Mouse (Mus musculus) ZHBTc4 (cell line): ENCODE measurements around the gene Plagl2.

Source experiments
- DNase-seq: peaks from one replicate; pipeline ENCODE4 v3.0.0-alpha.2; 2011; ENCODE audit warnings: low read depth, low spot score

Gene Plagl2

DNA sequence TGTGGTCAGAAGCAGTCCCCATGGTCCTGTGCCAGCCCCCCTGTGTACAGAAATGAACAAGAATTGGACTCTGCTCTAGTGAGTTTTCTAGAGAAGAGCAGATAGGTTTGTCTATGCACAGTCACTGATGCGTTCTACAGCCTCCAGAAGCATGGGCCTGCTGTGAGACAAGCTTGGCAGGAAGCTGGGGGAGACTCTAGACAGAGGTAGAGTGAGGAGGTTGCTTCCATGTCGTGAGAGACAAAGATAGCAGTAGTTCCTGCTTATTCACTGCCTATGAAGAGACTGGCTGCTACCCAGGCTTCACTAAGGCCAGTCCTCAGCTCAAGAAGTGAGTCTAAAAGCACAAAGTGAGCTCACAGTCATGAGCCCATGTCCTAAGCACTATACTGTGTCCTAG lies 50.0 kb downstream of the Plagl2 start:
- DNase-seq: no peak

DNA sequence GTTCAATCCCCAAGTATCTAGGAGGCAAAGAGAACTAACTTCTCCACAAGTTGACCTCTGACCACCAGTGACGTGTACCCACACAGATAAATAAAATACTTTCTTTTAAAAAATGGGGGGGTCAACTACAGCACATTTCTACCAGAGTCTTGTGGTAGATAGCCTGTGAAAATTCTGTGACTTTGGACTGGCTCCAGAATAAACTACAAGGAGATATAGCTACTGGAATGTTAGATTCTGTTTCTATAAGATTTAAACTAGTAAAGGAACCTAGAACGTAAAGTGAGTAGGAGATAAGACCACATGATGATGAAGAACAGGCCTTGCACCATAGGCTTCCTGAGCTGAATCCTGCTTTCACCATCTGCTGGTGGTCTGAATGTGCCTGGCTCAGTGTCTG lies 53.4 kb downstream of the Plagl2 start:
- no peak for DNase-seq

DNA sequence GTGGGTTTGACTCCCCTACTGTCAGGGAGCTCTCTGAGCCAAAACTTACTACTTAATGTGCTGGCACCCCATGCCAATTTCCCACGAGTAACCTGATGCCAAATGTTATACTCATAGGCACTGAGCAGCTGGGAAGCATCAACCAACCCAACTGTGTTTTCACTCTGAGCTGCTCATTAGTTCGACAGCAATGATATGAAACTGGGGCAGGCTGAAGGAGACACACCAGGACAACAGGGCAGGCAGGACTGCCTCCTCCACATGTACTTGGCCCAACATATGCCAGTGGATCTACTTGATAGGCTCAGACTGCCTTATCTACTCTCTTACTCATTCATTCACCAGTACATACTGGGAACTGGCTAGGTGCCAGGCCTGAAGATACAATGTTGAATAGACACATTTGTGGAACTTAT lies 55.0 kb downstream of the Plagl2 start:
- DNase-seq: no peak

DNA sequence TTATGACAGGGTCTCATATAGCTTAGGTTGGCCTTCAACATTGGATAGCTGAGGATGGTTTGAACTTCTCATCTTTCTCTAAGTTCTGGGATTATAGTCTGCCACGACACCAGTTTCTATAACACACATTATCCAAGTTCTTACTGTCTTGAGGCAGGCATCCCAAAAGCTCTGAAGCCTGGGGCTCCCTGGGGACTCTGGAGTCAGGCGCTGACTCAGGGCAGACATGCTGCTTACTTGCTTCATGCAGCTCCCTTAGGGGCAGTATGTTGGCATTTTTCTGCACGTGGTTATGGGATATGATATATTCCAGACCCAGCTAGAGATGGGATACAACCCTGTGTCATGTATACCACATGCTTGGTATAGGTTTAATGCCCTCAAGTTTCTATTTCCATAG lies 61.3 kb downstream of the Plagl2 start:
- DNase-seq: no peak

DNA sequence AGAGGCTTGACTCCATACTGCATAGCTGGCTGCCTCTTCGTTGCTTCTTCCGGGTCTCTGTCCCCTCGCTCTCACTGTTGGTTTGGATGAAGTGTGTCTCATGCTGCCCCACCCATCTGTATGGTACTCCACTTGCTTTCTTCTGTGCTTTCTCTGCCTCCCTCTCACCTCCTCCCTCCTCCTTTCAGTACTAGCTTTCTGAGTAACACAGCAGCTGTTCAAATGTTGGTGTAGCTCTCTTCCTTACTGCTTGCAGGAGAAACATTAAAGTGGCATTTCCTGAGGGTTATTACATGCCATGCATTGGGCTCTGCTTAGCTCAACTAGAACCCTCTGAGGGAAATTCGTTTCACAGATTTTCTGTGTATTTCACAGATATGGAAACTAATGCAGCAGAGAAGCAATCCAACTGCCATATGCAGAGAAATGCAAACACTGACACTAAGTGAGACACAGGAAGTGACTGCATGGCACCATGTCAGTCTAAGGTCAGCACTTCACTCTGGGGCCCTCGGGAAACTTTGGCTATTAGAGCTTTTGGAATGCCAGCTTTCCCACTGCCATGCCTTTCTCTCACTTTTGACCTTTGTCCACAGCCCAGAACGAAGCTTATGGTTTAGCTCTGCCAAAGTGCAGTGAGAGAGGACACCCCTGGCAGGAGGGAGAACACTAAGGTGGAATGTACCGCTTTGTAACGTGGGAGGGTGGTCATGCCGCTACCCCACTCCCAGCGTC lies 61.9 kb downstream of the Plagl2 start:
- DNase-seq: no peak
